Mouse (Mus musculus) lung, postnatal 10 days (tissue): Measurements from ENCODE around the gene Derl2.

Experiments used
- DNase-seq: peaks from one replicate; pipeline ENCODE4 v3.0.0; 2021

The Derl2 gene

DNA sequence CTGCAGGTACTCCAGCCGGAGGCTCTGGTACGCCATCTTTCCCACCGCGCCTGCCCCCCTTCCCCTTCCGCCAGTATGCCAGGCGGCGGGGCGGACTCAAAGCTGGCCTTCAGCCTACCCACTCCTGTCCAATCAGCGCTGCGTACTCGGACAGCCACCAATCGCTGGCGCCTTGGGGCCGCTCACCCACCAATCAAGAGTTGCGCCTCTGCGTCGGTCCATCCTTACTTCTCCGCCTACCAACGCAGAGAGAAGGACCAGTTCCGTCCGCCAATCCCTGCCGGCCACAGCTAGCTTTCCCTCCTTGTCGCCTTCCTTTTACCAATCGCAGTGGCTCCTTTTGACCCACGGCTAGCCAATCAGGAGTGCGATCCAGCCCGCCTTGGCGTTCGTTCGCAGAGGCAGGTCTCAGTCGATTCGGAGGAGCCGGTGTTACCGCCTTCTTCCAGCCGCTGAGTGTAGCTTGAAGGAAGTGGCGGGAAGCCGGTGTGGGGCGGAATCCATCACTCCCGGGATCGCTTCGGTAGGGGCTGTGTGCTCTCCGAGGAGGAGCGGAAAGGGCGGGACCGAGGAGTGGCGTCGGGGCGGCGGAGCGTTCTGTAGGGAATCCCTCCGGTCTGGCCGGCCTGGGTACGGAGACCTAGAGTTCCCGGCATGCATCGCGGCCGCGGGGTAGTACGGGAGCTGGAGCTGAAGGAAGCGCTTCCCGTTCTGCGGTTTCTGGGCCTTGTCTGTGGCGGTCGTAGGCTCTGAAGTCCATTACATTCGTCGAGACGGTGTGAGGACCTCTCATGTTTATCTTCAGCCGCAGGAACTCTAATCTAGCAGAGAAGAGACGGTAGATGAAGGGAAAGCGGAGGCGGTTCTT, at the start of gene Derl2, which contains the start of gene Mis12:
TSS of gene Derl2 (minus strand) at position 641 of the 868 bp plus-strand sequence.
TSS of gene Mis12 (plus strand) at position 411 of the 868 bp plus-strand sequence.
- DNase-seq = peak; percentile 98

DNA sequence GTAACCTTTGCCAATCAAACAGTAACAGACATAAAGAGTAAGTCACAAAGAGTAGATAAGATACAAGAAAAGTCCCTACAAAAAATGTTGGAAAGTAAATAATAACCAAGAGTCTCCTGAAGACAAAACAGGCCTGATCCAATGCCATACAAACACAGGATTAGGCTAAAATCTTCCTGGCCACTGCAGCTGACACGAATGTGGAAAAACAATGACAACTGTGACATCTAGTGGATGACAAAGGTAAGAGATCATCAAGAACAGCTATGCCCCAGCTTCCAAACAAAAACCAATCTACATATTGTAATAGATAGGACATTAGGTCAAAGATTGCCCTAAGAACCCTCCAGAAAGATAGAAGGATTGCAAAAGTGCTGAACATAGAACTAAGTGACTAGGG, 32.9 kb upstream of the Derl2 start:
- peak; percentile 43 for DNase-seq

DNA sequence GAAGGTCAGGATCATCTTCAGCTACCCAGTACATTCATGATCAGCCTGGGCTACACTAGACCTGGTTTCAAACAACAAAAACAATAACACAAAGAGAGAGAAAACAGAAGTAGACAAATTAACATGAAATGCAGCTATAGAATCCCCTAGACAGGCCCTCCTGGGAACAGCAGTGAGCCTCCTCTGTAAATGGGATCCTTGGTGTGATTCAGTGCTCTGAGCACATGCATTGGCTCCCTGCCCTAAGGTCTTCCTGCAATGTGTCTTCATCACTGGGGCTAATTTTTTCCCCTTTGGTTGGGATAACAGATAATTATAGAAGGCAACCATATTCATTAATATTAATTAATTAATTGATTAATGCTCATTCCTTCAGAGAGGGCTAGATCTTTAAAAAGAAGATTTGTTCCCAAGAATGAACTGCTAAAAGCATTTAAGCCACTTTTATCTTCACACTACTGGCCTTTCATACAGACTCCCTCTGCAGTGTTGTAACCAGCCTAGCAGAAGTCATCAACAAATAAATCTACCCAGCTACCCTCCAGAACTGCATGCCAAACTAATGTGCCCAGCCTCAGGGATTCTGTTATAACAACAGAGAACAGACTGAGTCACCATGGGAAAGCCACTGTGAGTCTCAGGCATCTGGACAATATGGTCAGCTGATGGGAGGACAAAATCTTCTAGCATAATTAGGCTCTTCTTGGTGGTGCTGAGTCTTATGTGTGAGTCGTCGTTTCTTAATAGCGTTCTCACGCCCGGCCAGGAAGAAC, 20.1 kb upstream of the Derl2 start:
- no peak for DNase-seq

- peak; percentile 80 for DNase-seq
Observed at GRCm38 (mm10) chr11:71033163-71033761, 13.6 kb upstream of the Derl2 start, which contains the start of gene 6330403K07Rik. Gene 6330403K07Rik (minus strand): TSS chr11:71033513.

DNA sequence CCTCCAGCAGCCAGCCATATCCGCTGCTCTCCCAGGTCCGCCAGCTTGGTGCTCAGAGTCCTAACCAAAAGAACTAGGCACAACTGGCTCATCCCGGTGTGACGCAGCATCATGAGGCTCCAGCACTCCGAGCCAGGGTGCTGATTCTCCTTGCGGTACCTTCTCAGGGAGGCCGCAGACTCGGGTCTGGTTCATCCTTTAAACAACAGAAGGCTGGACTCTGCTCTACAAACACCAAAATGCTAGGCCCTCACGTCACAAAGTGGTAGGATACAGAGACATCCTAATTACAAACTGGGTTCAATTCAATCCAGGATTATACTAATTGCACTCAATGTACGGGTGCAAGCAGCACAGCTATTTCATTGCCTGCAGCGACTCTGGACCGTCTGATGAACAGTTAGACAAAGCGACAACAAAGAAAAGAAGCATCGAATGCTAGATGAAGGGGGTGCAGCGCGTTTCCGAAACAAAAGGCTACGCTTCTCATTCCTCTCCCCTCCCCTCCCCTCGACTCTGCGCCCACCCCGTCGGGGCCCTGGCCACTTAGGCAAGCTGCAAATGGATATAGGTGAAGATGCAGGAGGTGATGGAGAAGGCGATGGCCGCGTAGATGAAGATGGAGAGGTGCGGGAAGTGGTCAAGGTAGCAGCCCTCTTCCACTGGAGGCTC, 13.0 kb upstream of the Derl2 start:
- DNase-seq = peak; percentile 15

GRCm38 (mm10) chr11:71032070-71032469, 12.4 kb upstream of the Derl2 start:
- DNase-seq = no peak

DNA sequence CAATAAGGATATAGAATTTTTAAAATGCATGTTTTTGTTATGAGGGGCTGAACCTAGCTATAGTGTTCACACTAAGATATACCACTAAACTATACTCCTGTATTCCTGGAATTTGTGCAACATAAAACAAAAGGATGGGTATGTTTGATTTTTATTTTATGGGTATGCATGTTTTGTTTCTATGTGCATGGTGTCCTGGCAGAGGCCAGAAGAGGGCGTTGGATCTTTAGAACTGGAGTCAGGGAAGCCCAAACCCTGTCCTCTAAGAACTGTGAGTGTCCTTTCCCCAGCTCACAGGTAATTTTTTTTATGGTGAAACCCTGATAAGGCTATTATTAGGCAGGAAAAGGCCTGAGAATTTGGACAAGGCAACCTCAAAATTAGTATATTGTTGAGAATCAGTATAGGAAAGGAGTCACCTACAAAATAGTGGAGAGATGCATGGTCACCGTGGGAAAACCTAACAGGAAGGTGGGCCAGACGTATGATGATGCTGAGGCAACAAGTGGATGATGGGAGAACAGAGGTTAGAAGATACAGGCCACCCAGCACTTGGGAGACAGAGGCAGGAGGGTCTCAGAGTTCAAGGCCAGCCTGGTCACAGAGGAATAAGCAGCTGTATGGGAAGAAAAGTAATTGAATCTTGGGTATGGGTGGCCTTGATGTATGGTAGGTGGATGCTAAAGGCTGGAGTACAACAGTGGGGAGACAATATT, 9.9 kb upstream of the Derl2 start:
- no peak for DNase-seq

DNA sequence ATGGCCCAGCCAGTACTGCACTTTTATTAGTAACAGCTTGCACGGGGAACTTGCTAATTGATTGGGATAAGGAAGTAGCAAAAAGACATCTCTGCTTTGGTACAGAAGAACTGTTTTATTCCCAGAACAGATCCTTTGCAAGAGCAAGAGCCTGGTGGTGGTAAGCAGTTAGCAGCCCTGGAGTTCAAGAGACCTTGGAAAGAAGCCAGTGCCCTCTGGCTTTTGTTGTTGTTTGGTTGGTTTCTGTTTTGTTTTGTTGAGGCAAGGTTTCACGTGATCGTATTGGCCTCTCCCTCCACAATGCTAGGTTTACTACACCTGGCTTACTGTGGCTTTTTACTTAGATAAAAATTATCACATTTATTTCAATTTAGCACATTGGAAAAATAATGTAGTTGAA, 8.6 kb upstream of the Derl2 start:
- no peak for DNase-seq

DNA sequence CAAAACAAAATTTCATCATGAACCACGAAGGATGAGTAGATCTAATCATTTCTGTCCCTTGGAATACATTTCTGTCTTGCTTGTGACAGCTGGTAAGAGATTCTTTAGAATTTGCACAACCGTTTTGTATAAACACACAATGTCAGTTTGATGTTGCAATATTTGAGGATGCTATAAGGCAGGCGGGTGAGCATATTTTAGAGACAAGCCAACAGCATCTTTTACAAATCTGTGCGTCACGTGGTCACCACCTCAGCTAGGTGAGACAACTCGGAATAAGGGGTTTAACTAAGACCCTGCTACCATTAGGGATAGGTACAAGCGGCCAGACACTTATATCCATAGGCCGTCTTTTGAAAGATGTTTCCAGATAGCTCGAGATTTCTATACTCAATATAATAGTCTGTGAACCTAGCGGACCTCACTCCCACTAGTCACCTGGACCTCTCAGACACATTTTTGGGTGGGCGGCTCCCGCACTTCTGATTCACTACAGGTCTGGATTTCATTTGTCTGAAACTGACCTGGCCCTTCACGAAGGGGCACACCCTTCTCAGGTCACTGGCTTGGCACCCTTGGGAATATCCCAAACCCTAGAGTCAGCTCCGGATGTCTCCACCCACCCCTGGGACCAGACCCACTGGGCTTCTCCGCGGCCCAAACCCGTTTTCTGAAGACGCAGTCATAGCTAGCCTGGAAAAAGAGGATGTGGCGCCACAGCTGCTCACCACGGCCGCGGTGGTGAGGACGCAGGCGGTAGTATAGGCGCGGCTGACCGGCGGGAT, 1.0 kb downstream of the Derl2 start:
- DNase-seq = no peak

GRCm38 (mm10) chr11:71017051-71017450, 2.6 kb downstream of the Derl2 start:
- DNase-seq = no peak

DNA sequence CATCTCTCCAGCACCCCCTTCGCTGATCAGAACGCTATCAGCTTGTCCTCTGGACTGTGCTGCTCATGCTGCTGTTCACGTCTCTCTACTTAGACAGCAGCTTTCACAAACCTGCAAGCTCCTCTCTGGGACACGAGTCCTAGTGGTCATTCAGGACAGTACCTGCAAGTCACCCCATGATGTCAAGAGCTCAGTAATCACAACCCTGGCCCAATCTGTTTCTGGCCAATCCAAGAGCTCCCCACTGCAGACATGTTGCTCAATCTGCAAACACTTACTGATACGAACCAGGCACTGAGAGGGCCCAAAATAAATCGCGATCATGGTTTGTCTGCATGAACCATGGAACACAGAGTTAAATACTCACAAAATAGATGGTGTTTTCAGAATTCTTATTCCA, 6.9 kb downstream of the Derl2 start:
- DNase-seq = peak; percentile 32

- peak; percentile 11 for DNase-seq
Observed at GRCm38 (mm10) chr11:71008321-71008720, 11.3 kb downstream of the Derl2 start.

- peak; percentile 38 for DNase-seq
Observed at GRCm38 (mm10) chr11:71007831-71008230, 11.8 kb downstream of the Derl2 start.

GRCm38 (mm10) chr11:71007026-71007425, 12.6 kb downstream of the Derl2 start:
- DNase-seq = no peak

- no peak for DNase-seq
Observed at GRCm38 (mm10) chr11:71005046-71005445, 14.6 kb downstream of the Derl2 start.

GRCm38 (mm10) chr11:71004316-71004773, 15.3 kb downstream of the Derl2 start, which contains the start of gene Dhx33:
Gene Dhx33 (minus strand): TSS chr11:71004437.
- peak; percentile 99 for DNase-seq

GRCm38 (mm10) chr11:71003611-71004315, 15.9 kb downstream of the Derl2 start:
- peak; percentile 63 for DNase-seq

GRCm38 (mm10) chr11:71001167-71001566, 18.5 kb downstream of the Derl2 start:
- no peak for DNase-seq

- DNase-seq = peak; percentile 96
Observed at GRCm38 (mm10) chr11:70982557-70983228, 36.9 kb downstream of the Derl2 start, which contains the start of gene C1qbp. Gene C1qbp (minus strand): TSS chr11:70983026.

GRCm38 (mm10) chr11:70982030-70982429, 37.6 kb downstream of the Derl2 start:
- no peak for DNase-seq
